Mouse (Mus musculus) embryonic facial prominence, embryonic 15.5 days (tissue): ENCODE measurements around the gene Rbm33. TPM values are rescaled to one million over a fixed set of nuclear protein-coding genes. Genes with fewer than 3 reads are reported as not detected.

Experiments
- ATAC-seq: fragments of 200-750 bp; cut with Nextera tagmentation; 2 replicates; pipeline ENCODE4 v1.8.0; 2017; ENCODE audit warnings: low read depth, moderate TSS enrichment; ENCODE audit not compliant: insufficient number of reproducible peaks, low FRiP score, low TSS enrichment
- H3K27ac ChIP-seq: fragments of 300-500 bp; sonication (generic); replicated peaks from 2 replicates; pipeline ENCODE4 v1.5.1; 2015; ENCODE audit warnings: mild to moderate bottlenecking, inconsistent platforms
- H3K27me3 ChIP-seq: fragments of 300-500 bp; sonication (generic); 2 replicates; pipeline ENCODE4 v1.6.1; 2015; ENCODE audit warnings: inconsistent platforms
- H3K36me3 ChIP-seq: fragments of 300-500 bp; sonication (generic); 2 replicates; pipeline ENCODE4 v1.6.1; 2015; ENCODE audit warnings: mild to moderate bottlenecking, inconsistent platforms
- H3K4me1 ChIP-seq: fragments of 300-500 bp; sonication (generic); 2 replicates; pipeline ENCODE4 v1.6.1; 2015; ENCODE audit warnings: inconsistent platforms
- H3K4me2 ChIP-seq: fragments of 300-500 bp; sonication (generic); replicated peaks from 2 replicates; pipeline ENCODE4 v1.6.1; 2015; ENCODE audit warnings: mild to moderate bottlenecking, inconsistent platforms
- H3K4me3 ChIP-seq: fragments of 300-500 bp; sonication (generic); replicated peaks from 2 replicates; pipeline ENCODE4 v1.5.1; 2015; ENCODE audit warnings: mild to moderate bottlenecking, inconsistent platforms
- H3K9ac ChIP-seq: fragments of 300-500 bp; sonication (generic); 2 replicates; pipeline ENCODE4 v1.6.1; 2015; ENCODE audit warnings: inconsistent platforms
- H3K9me3 ChIP-seq: fragments of 300-500 bp; sonication (generic); replicated peaks from 2 replicates; pipeline ENCODE4 v1.6.1; 2016; ENCODE audit warnings: inconsistent platforms
- WGBS: fragments of 180-500 bp; shearing (Covaris S2); methylation state at CpG from one replicate; pipeline ENCODE4 v1.1.7; 2015; 5-methylcytosine and 5-hydroxymethylcytosine counted together
- polyA plus RNA-seq: library from polyadenylated mRNA; unstranded; fragments of >200 nt; fragmentation: Nextera tagmentation; extraction: Ambion mirVana; gene quantifications from 2 replicates; pipeline ENCODE4 v1.2.1, GENCODE M21; 2015

Gene Rbm33
- polyA plus RNA-seq, 1 experiment from 2014 or later = 12.1 TPM

DNA sequence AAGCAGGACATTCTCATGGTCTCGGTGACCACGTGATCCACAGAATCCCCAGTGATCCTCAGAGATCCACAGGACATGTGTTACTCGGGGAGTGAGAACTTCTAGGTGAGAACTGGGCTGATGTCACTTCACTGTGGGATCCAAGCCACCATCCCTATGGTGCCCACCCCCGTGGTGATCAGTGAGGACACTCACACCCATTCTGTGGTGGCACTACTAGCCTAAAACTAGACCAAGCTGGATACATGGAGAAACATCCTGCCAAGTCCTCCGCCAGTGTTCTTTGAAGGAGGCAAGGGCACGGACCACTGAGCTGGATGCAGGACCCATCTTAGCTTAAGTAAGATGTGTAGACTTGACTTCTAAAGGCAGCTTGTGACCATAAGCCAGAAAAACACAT, 17.6 kb upstream of the Rbm33 start:
- Histone ChIP-seq H3K4me1 (no peaks in the 10 kb centered on the region), H3K27ac (no peak overlapping the region), H3K4me2 (no peak overlapping the region), H3K36me3 (no peaks in the 10 kb centered on the region), H3K9ac (no peak overlapping the region), H3K9me3 (no peaks in the 10 kb centered on the region), H3K27me3 (no peaks in the 10 kb centered on the region), H3K4me3 (no peak overlapping the region)
- 77% methylated on average over 6 of the region's 6 CpGs for WGBS
- ATAC-seq = no peak

DNA sequence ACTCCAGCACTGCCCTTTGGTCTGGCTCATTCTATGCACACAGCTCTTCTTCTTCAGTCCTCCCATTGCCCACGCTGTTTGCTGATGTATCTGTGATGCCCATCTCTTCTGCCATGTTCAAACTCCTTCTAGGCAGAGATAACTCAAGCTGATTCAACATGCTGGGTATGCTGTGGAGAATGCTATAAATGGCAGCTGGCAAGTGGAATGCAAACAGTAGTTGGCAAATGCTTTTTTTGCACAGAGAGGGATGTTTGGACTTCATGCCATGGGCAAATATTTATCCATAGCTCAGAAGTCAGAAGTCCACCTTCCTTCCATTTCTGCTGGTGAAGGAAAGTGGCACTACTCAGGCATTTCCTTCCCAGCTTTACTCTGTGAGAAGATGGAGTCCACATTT, 14.2 kb upstream of the Rbm33 start:
- H3K4me2 ChIP-seq = no peak overlapping the region
- no peaks in the 10 kb centered on the region for H3K4me1 ChIP-seq
- no peak overlapping the region for H3K27ac ChIP-seq
- no peak overlapping the region for H3K4me3 ChIP-seq
- H3K9me3 ChIP-seq = no peaks in the 10 kb centered on the region
- H3K27me3 ChIP-seq = no peaks in the 10 kb centered on the region
- ATAC-seq = no peak
- 72% methylated on average over 1 of the region's 1 CpGs for WGBS
- no peaks in the 10 kb centered on the region for H3K36me3 ChIP-seq
- H3K9ac ChIP-seq = no peak overlapping the region

DNA sequence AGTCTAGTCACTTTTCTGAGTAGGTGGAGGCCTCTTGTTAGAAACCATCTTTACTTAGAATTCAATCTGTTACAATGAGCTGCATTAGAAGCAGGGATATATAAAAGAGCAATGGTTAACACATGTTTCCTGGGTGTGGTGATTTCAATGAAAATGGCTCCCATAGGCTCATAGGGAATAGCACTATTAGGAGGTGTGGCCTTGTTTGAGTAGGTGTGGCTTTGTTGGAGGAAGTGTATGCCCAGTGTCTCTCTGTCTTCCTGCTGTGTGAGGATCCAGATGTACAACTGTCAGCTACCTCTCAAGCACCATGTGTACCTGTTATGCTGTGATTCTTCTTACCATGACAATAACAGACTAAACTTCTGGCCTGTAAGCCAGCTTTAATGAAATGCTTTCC, 12.4 kb upstream of the Rbm33 start:
- no peaks in the 10 kb centered on the region for H3K9me3 ChIP-seq
- no peak for ATAC-seq
- no peaks in the 10 kb centered on the region for H3K4me1 ChIP-seq
- H3K9ac ChIP-seq = no peak overlapping the region
- H3K4me3 ChIP-seq = no peak overlapping the region
- H3K27ac ChIP-seq = no peak overlapping the region
- H3K4me2 ChIP-seq = no peak overlapping the region
- no peaks in the 10 kb centered on the region for H3K27me3 ChIP-seq
- H3K36me3 ChIP-seq = no peaks in the 10 kb centered on the region

DNA sequence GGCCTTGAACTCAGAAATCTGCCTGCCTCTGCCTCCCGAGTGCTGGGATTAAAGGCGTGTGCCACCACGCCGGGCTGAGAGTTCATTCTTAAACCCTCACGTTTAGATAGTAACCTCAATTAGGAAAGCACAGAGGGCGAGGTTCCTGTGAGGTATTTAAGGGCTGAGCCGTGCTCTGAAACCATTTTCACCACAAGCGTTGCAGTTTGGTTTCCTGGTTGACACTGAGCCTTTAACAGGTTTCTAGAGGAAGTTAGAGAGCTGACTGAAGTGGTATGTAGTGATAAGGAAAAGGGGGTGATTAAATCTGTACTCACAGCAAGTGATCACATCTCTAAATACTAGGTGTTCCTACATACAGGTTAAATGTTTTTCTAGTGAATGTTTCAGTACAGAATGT, 1.4 kb upstream of the Rbm33 start:
- Histone ChIP-seq H3K9me3 (no peaks in the 10 kb centered on the region), H3K27me3 (no peaks in the 10 kb centered on the region), H3K4me1 (peaks cover 16% of the 10 kb centered on the region; the same call in 1 of the 2 replicates), H3K4me2 (no peak overlapping the region), H3K4me3 (no peak overlapping the region), H3K27ac (no peak overlapping the region), H3K9ac (no peak overlapping the region), H3K36me3 (no peaks in the 10 kb centered on the region)
- no peak for ATAC-seq
- WGBS = 73% methylated on average over 8 of the region's 8 CpGs

DNA sequence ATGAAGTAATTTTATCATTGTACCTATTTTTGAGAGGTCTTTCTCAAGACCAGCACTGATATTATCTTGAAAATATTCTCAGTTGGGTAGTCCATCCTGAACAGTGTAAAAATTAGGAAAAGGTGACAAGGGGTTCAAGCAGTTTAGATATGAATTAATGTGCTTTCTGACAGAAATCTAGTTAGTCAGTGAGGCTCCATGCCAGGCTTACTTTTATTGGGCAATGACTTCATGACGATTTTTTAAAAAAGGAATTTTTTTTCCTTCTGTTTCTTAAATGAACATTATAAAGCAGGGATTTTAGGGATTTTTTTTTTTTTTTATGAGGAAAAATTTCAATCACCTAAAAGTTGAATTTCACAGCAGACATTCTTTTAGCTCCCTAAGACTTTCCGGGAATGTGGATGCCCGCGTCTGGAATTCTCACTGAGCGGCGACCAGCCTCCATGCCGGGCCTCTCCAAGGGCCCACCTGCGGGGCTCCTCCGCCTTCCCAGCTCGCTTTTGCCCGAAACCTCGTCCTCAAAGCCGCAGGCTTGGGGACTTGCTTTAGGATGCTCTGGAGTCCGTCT, 685 bp upstream of the Rbm33 start:
- H3K9me3 ChIP-seq = no peaks in the 10 kb centered on the region
- ATAC-seq = peak; percentile 55
- H3K36me3 ChIP-seq = no peaks in the 10 kb centered on the region
- H3K27me3 ChIP-seq = no peaks in the 10 kb centered on the region
- WGBS = 1% methylated on average over 14 of the region's 14 CpGs
- H3K4me2 ChIP-seq = peak overlapping the region; percentile 65
- peak overlapping the region; percentile 92 for H3K4me3 ChIP-seq
- H3K4me1 ChIP-seq = peaks cover 16% of the 10 kb centered on the region; the same call in 1 of the 2 replicates
- peak overlapping the region; percentile 100 for H3K9ac ChIP-seq
- H3K27ac ChIP-seq = peak overlapping the region; percentile 100

DNA sequence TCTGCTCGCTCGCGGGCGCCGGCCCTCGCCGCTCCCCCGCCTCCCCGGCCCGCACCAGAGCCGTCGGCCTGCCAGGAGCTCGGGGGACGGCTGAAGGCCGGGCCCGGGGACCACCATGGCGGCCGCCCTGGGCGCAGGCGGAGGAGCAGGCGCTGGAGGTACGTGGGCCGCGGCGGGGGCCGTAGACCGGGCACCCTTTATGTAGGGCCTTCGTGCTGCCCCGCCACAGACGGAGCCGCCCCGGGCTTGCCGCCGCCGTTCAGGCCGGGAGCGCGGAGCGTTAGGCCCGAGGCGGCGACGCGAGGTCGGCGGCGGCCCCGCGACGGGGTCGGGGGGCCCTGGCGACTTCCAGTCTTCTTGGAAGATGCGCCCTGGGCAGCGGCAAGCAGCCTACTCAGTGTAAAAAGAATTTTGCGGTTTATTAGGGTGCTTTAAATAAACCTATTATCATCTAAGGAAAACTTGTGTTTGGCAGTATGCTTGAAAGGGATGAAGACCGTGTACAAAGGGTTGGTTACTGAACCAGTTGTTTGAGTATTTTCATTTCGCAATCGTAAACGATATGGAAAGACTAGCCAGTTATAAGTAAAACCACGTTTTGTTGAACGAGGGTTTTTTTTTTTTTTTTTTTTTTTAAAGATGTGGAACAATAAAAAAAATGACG, 464 bp downstream of the Rbm33 start:
- Histone ChIP-seq H3K27me3 (no peaks in the 10 kb centered on the region), H3K9me3 (no peaks in the 10 kb centered on the region), H3K4me1 (peaks cover 16% of the 10 kb centered on the region; the same call in 1 of the 2 replicates), H3K36me3 (no peaks in the 10 kb centered on the region), H3K4me3 (peak overlapping the region; percentile 92), H3K27ac (peak overlapping the region; percentile 100), H3K4me2 (peak overlapping the region; percentile 65), H3K9ac (peak overlapping the region; percentile 100)
- peak; percentile 80 for ATAC-seq
- WGBS = under 1% methylated on average over 61 of the region's 62 CpGs

DNA sequence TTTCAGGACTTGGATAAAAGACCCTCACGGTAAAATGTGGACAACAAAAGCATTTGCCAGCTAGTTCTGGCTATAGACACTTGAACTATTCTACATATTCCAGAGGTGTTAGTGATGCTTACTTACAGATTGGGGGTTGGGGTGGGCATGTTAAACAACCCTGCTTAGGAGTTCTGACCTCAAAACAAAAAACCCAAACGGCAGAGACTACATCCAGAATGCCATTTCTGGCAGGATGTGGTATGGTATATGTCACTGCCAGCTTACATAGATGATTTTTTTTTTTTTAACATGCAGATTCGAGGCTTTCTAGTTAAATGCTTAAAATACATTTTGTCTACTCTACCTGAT, 971 bp downstream of the Rbm33 start:
- Histone ChIP-seq H3K4me3 (peak overlapping the region; percentile 92), H3K4me2 (peak overlapping the region; percentile 65), H3K9ac (peak overlapping the region; percentile 100; the same call in 1 of the 2 replicates), H3K4me1 (peaks cover 16% of the 10 kb centered on the region), H3K27ac (no peak overlapping the region), H3K9me3 (no peaks in the 10 kb centered on the region), H3K36me3 (no peaks in the 10 kb centered on the region), H3K27me3 (no peaks in the 10 kb centered on the region)
- no peak for ATAC-seq
- WGBS = 4% methylated on average over 3 of the region's 3 CpGs

DNA sequence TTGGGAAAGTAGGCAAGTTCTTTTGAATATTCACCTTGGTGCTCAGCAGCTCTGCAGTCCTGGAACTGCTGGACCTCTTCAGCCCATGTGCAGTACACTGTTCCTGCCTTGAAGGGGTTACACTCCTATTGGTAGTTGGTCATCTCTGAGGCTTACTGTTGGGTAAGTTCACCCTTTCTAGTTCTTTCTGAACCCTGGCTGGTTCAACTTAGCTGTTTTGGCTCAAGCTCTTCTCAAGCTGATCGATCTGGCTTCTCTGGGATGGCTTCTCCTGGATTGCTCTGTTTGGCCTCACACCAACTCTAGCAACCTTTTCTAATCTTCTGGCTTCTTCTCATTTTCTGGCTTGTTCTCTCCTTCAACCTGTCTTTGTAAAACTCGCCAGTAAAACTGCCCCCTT, 1.8 kb downstream of the Rbm33 start:
- Histone ChIP-seq H3K9me3 (no peaks in the 10 kb centered on the region), H3K4me3 (peak overlapping the region; percentile 92; the same call in 1 of the 2 replicates), H3K27me3 (no peaks in the 10 kb centered on the region), H3K9ac (no peak overlapping the region), H3K4me1 (peaks cover 16% of the 10 kb centered on the region), H3K27ac (no peak overlapping the region), H3K4me2 (peak overlapping the region; percentile 65), H3K36me3 (no peaks in the 10 kb centered on the region)
- no peak for ATAC-seq
- WGBS = 52% methylated on average over 2 of the region's 2 CpGs

DNA sequence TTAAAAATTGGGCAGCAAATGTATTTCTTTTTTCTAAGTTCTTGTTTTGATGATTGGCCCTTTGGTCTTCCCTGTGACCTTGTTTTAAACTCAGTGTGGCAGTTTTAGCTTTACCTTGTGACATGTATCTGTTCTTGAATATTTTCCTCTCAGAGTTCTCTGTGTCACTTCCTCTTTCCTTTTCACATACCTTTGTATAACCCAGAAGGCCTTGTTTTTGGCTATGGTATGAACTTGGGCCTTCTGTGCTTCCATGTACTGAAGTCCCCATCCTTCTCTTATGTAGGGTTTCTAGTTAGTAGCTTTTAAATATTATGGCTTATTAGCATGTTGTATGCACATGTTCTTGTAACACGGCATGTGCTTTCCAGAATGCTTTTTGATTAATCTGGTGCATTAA, 4.8 kb downstream of the Rbm33 start:
- 76% methylated on average over 1 of the region's 1 CpGs for whole genome bisulfite sequencing
- H3K4me1 ChIP-seq = peaks cover 18% of the 10 kb centered on the region
- no peak overlapping the region for H3K27ac ChIP-seq
- ATAC-seq = no peak
- H3K4me2 ChIP-seq = no peak overlapping the region
- H3K27me3 ChIP-seq = no peaks in the 10 kb centered on the region
- no peaks in the 10 kb centered on the region for H3K9me3 ChIP-seq
- no peak overlapping the region for H3K9ac ChIP-seq
- H3K4me3 ChIP-seq = no peak overlapping the region
- no peaks in the 10 kb centered on the region for H3K36me3 ChIP-seq

DNA sequence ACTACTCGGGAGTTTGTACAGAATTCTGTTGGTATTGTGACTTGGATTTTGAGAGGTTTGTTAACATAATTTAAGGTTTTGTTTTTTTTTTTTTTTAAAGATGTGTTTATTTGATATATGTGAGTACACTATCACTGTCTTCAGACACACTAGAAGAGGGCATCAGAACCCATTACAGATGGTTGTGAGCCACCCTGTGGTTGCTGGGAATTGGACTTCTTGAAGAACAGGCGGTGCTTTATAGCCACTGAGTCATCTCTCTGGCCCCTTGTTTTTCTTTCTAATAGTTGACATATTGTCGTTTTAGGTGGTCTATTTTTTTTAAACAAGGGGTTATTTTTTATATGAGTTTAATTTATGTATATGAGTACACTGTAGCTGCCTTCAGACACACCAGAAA, 5.3 kb downstream of the Rbm33 start:
- Histone ChIP-seq H3K36me3 (no peaks in the 10 kb centered on the region), H3K9me3 (no peaks in the 10 kb centered on the region), H3K4me1 (peaks cover 18% of the 10 kb centered on the region), H3K4me2 (no peak overlapping the region), H3K9ac (no peak overlapping the region), H3K27ac (no peak overlapping the region), H3K4me3 (no peak overlapping the region), H3K27me3 (no peaks in the 10 kb centered on the region)
- WGBS = 69% methylated on average over 3 of the region's 3 CpGs
- no peak for ATAC-seq

DNA sequence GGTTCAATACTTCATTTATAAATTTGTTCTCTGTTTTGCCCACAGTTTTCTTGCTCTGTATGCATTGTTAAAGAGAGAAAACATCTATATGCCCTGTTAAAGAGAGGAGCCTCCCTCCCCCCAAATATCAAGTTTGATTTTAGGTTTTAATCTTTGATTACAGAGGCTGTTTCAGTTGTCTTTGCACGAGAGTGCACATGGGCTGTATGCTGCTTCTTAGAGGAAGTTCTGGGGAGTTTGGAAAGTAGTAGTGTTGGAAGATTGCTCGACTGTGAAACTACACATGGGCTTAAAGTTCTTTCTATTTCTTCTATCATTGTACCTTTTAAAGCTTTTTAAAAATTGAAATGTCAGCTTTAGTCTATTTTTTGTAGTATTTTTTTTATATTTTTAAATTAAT, 6.9 kb downstream of the Rbm33 start:
- H3K4me2 ChIP-seq = no peak overlapping the region
- H3K4me3 ChIP-seq = no peak overlapping the region
- peaks cover 14% of the 10 kb centered on the region for H3K4me1 ChIP-seq
- WGBS = 80% methylated on average over 2 of the region's 2 CpGs
- H3K27me3 ChIP-seq = no peaks in the 10 kb centered on the region
- no peaks in the 10 kb centered on the region for H3K36me3 ChIP-seq
- no peaks in the 10 kb centered on the region for H3K9me3 ChIP-seq
- H3K9ac ChIP-seq = no peak overlapping the region
- no peak overlapping the region for H3K27ac ChIP-seq
- no peak for ATAC-seq

DNA sequence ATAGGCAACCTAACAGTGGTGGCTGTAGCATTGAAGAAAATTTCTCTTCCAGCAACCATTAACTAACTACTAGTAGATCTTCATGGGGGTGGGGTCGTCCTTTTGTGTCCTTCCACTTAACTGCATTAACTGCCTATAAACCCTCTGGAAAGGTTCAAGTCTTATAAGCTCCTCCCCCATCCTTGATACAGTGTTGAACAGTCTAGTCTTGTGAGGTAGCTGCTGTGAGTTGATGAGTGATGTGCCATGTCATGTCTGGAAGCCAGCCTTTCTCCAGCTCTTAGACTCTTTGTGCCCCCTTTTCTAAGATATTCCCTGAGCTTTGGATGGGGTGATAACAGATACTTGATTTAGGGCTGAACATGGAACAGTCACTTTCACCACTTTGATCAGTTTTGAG, 7.5 kb downstream of the Rbm33 start:
- ATAC-seq = no peak
- no peak overlapping the region for H3K4me3 ChIP-seq
- H3K27me3 ChIP-seq = no peaks in the 10 kb centered on the region
- H3K36me3 ChIP-seq = no peaks in the 10 kb centered on the region
- H3K4me2 ChIP-seq = no peak overlapping the region
- H3K27ac ChIP-seq = no peak overlapping the region
- WGBS = 75% methylated on average over 1 of the region's 1 CpGs
- H3K9ac ChIP-seq = no peak overlapping the region
- H3K9me3 ChIP-seq = no peaks in the 10 kb centered on the region
- peaks cover 7% of the 10 kb centered on the region for H3K4me1 ChIP-seq
